Mouse (Mus musculus) hindbrain, embryonic 10.5 days (tissue): ENCODE measurements around the gene Zfp764. TPM values are rescaled to one million over a fixed set of nuclear protein-coding genes. Genes with fewer than 3 reads are reported as not detected.
"Not testable (repeated sequence)": the region's sequence is repeated elsewhere in the genome, so short reads cannot be mapped to it uniquely, and the experiment has no call there.

Source experiments
- DNase-seq: peaks from one replicate; pipeline ENCODE4 v3.0.0-alpha.2; 2017; ENCODE audit warnings: low spot score
- H3K27ac ChIP-seq: fragments of 300-500 bp; sonication (generic); 2 replicates; pipeline ENCODE4 v1.5.1; 2016; ENCODE audit warnings: mild to moderate bottlenecking, moderate library complexity
- H3K27me3 ChIP-seq: fragments of 300-500 bp; sonication (generic); 2 replicates; pipeline ENCODE4 v1.6.1; 2016; ENCODE audit warnings: mild to moderate bottlenecking; ENCODE audit not compliant: poor library complexity, insufficient read depth, severe bottlenecking
- H3K36me3 ChIP-seq: fragments of 300-500 bp; sonication (generic); 2 replicates; pipeline ENCODE4 v1.6.1; 2016; ENCODE audit warnings: mild to moderate bottlenecking, moderate library complexity
- H3K4me1 ChIP-seq: fragments of 300-500 bp; sonication (generic); replicated peaks from 2 replicates; pipeline ENCODE4 v1.6.1; 2016; ENCODE audit warnings: mild to moderate bottlenecking
- H3K4me3 ChIP-seq: fragments of 300-500 bp; sonication (generic); 2 replicates; pipeline ENCODE4 v1.5.1; 2016; ENCODE audit warnings: mild to moderate bottlenecking, moderate library complexity
- H3K9me3 ChIP-seq: fragments of 300-500 bp; sonication (generic); 2 replicates; pipeline ENCODE4 v1.6.1; 2016; ENCODE audit warnings: mild to moderate bottlenecking, moderate library complexity
- WGBS: fragments of 180-500 bp; shearing (Covaris S2); methylation state at CpG from one replicate; pipeline ENCODE4 v1.1.7; 2016; 5-methylcytosine and 5-hydroxymethylcytosine counted together
- polyA plus RNA-seq: library from polyadenylated mRNA; unstranded; fragments of >200 nt; fragmentation: Nextera tagmentation; extraction: Ambion mirVana; gene quantifications from 2 replicates; pipeline ENCODE4 v1.2.1, GENCODE M21; 2016

Zfp764 gene
- polyA plus RNA-seq, 1 experiment from 2014 or later, result 6.6 TPM

- no peaks in the 10 kb centered on the region for H3K9me3 ChIP-seq
- H3K4me3 ChIP-seq, result peak within 1 kb of the TSS; percentile 92
- H3K27me3 ChIP-seq, result peaks cover 20% of the 10 kb centered on the region
- peak; percentile 94 for DNase-seq
- under 1% methylated on average over 48 of the region's 48 CpGs for WGBS
- peaks cover 18% of the 10 kb centered on the region for H3K4me1 ChIP-seq
- peaks cover 28% of the 10 kb centered on the region for H3K36me3 ChIP-seq
- H3K27ac ChIP-seq, result peak within 1 kb of the TSS; percentile 95
These were observed 15.0 kb upstream of the Zfp764 start, which contains the start of gene Zfp688 for GRCm38 (mm10) chr7:127421388-127422191. TSS of gene Zfp688 (minus strand) at chr7:127422068.

GRCm38 (mm10) chr7:127411418-127411817 lies 4.8 kb upstream of the Zfp764 start:
- DNase-seq, result no peak
- H3K36me3 ChIP-seq, result peaks cover 10% of the 10 kb centered on the region; the same call in 1 of the 2 replicates
- H3K27ac ChIP-seq, result no peak overlapping the region
- H3K9me3 ChIP-seq, result no peaks in the 10 kb centered on the region
- H3K4me1 ChIP-seq, result peaks cover 4% of the 10 kb centered on the region
- H3K27me3 ChIP-seq, result no peaks in the 10 kb centered on the region
- no peak overlapping the region for H3K4me3 ChIP-seq
- 79% methylated on average over 2 of the region's 2 CpGs for WGBS

- not testable (repeated sequence) for DNase-seq, H3K27me3 ChIP-seq, H3K27ac ChIP-seq, H3K9me3 ChIP-seq, H3K4me3 ChIP-seq
- peaks cover 13% of the 10 kb centered on the region for H3K36me3 ChIP-seq
- 95% methylated on average over 6 of the region's 6 CpGs for WGBS
- peaks cover 13% of the 10 kb centered on the region for H3K4me1 ChIP-seq
These were observed 2.5 kb downstream of the Zfp764 start for GRCm38 (mm10) chr7:127404101-127404500.

GRCm38 (mm10) chr7:127402980-127403379 lies 3.6 kb downstream of the Zfp764 start:
- no peaks in the 10 kb centered on the region for H3K9me3 ChIP-seq
- DNase-seq, result no peak
- H3K27ac ChIP-seq, result no peak overlapping the region
- no peaks in the 10 kb centered on the region for H3K27me3 ChIP-seq
- 55% methylated on average over 2 of the region's 2 CpGs for WGBS
- no peak overlapping the region for H3K4me3 ChIP-seq
- H3K36me3 ChIP-seq, result peaks cover 13% of the 10 kb centered on the region
- H3K4me1 ChIP-seq, result peaks cover 13% of the 10 kb centered on the region

GRCm38 (mm10) chr7:127400355-127400754 lies 6.3 kb downstream of the Zfp764 start:
- DNase-seq, result no peak
- Histone ChIP-seq H3K4me1 (no peaks in the 10 kb centered on the region), H3K4me3 (no peak overlapping the region), H3K36me3 (peaks cover 13% of the 10 kb centered on the region), H3K27ac (no peak overlapping the region), H3K27me3 (no peaks in the 10 kb centered on the region), H3K9me3 (no peaks in the 10 kb centered on the region)
- WGBS, result 69% methylated on average over 3 of the region's 3 CpGs

DNA sequence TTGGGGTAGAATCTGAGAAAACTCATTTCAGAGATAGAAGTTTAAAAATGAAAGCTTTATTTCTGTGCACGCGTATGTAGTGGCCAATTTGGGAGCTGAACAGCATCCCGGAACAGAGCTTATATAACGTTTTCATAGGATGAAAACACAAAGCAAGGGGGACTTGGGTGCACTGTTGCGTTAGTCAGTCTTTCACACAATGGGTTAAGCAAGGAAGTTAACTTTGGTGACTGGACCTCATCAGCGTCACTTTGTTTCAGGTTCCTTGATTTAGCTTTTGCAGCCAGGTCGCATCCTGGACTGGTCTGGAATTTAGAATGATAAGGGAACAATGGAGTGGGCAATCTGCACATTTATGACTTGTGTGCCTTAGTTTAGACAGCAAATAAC lies 12.7 kb downstream of the Zfp764 start:
- WGBS, result 33% methylated on average over 7 of the region's 7 CpGs

DNA sequence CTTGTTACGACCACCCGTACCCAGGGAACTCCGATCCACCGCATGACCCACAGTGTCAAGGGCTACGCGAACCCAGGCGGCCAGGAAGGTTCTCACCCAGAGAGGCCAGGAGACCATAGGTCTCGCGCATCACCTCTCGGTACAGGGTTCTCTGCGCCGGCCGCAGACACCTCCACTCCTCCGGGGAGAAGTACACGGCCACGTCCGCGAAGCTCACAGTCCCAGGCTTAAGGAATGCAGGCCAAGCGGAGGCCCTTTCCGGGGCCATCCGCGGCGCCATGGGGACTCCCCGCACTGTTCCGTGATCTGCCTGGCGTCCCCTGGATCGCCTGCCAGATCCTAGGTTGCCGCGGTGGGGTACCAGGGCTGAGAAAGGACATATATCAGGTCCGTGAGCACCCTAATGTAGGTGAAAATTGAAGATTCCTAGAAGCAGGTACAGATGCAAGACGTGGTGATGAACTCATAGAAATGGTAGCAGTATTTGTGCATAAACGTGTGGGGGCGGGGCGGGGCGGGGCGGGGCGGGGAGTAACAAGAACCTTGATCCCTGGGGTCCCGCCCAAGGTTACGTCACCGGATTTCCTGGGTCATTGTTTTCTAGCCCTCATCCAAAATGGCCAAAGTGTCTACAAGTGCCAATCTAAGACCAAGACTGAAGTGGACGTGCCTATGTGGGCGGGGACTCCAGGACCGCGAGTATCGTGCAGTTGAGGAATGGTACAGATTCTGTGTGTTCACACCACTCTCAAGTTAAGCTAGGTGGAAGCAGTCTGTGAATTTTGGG lies 13.3 kb downstream of the Zfp764 start, which contains the start of gene E430018J23Rik:
E430018J23Rik (minus strand) TSS at position 473 of the 787 bp plus-strand sequence.
- 1% methylated on average over 45 of the region's 45 CpGs for WGBS
- Histone ChIP-seq H3K27me3 (peaks cover 4% of the 10 kb centered on the region; the same call in 1 of the 2 replicates), H3K4me1 (peaks cover 24% of the 10 kb centered on the region), H3K4me3 (peak within 1 kb of the TSS; percentile 80), H3K9me3 (no peaks in the 10 kb centered on the region), H3K36me3 (peaks cover 17% of the 10 kb centered on the region), H3K27ac (peak within 1 kb of the TSS; percentile 93)
- peak; percentile 96 for DNase-seq

More for the DNA sequence above, 12.7 kb downstream of the Zfp764 start:
- H3K9me3 ChIP-seq, result no peaks in the 10 kb centered on the region
- H3K27ac ChIP-seq, result peak overlapping the region; percentile 93
- DNase-seq, result no peak
- H3K4me3 ChIP-seq, result peak overlapping the region; percentile 80
- peaks cover 17% of the 10 kb centered on the region for H3K36me3 ChIP-seq
- peaks cover 4% of the 10 kb centered on the region; the same call in 1 of the 2 replicates for H3K27me3 ChIP-seq
- H3K4me1 ChIP-seq, result peaks cover 24% of the 10 kb centered on the region

- Histone ChIP-seq H3K4me3 (peak overlapping the region; percentile 80), H3K36me3 (peaks cover 17% of the 10 kb centered on the region), H3K27ac (no peak overlapping the region), H3K4me1 (peaks cover 24% of the 10 kb centered on the region), H3K9me3 (no peaks in the 10 kb centered on the region), H3K27me3 (peaks cover 4% of the 10 kb centered on the region; the same call in 1 of the 2 replicates)
- no peak for DNase-seq
- whole genome bisulfite sequencing, result 85% methylated on average over 8 of the region's 8 CpGs
These were observed 14.3 kb downstream of the Zfp764 start for GRCm38 (mm10) chr7:127392251-127392824.

DNA sequence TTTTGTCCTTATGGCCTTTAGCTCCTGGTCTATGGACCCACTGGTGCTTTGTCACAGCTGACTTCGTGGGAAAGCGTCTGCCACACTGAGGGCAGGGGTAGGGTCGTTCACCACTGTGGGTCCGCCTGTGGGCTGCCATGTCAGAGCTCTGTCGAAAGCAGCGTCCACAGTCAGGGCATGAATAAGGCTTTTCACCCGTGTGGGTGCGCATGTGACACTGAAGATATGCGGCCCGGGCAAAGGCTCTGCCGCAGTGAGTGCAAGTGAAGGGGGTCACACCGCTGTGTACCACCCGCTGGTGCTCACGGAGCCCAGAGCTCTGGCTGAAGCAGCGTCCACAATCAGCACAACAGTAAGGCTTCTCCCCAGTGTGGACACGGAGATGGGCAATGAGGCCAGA lies 15.1 kb downstream of the Zfp764 start:
- Histone ChIP-seq H3K4me1 (peaks cover 27% of the 10 kb centered on the region), H3K27me3 (peaks cover 4% of the 10 kb centered on the region; the same call in 1 of the 2 replicates), H3K9me3 (no peaks in the 10 kb centered on the region), H3K4me3 (no peak overlapping the region), H3K27ac (no peak overlapping the region), H3K36me3 (peaks cover 17% of the 10 kb centered on the region)
- no peak for DNase-seq
- 98% methylated on average over 16 of the region's 16 CpGs for WGBS

DNA sequence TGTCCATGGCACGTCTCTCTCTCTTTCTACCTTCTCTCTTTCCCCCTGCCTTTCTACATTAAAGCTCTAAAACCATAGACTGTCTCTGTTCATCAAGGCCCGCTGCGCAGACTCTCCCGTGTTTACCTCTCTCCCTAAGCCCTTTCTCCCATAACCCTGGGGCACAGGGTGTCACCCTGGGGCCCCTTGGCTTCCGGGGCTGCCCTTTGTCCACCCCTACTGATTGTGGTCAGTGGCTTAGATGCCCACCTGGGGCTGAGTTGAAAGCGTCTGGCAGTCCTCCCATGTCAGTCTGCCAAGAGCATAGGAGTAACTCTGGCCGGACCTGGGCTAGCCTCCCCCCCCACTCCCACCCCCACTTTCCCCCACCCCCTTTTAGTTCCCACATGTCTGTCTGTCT lies 16.3 kb downstream of the Zfp764 start:
- no peak overlapping the region for H3K27ac ChIP-seq
- peaks cover 4% of the 10 kb centered on the region; the same call in 1 of the 2 replicates for H3K27me3 ChIP-seq
- H3K36me3 ChIP-seq, result peaks cover 22% of the 10 kb centered on the region
- 82% methylated on average over 7 of the region's 7 CpGs for WGBS
- no peak for DNase-seq
- no peaks in the 10 kb centered on the region for H3K9me3 ChIP-seq
- peaks cover 36% of the 10 kb centered on the region for H3K4me1 ChIP-seq
- no peak overlapping the region for H3K4me3 ChIP-seq

DNA sequence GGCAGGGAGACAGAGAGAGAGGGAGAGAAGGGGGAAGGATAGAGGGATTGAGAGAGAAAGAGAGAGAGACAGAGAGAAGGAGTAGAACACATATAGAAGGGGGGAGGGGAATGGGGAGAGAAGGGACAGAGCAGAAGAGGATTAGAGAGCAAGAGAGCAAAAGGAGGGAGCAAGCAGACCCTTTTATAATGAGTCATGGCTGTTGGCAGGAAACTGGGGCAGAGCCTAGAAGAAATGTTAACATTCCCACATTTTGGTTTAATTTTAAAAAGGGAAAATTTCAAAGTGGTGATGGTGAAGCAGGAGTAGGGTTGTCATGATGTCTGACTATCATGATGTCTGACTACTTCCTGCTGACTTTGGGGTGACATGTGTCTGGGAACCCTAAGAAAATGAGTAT lies 18.4 kb downstream of the Zfp764 start:
- not testable (repeated sequence) for DNase-seq, H3K4me3 ChIP-seq, H3K27me3 ChIP-seq, H3K9me3 ChIP-seq, H3K27ac ChIP-seq
- Histone ChIP-seq H3K4me1 (peaks cover 29% of the 10 kb centered on the region), H3K36me3 (peaks cover 43% of the 10 kb centered on the region)

DNA sequence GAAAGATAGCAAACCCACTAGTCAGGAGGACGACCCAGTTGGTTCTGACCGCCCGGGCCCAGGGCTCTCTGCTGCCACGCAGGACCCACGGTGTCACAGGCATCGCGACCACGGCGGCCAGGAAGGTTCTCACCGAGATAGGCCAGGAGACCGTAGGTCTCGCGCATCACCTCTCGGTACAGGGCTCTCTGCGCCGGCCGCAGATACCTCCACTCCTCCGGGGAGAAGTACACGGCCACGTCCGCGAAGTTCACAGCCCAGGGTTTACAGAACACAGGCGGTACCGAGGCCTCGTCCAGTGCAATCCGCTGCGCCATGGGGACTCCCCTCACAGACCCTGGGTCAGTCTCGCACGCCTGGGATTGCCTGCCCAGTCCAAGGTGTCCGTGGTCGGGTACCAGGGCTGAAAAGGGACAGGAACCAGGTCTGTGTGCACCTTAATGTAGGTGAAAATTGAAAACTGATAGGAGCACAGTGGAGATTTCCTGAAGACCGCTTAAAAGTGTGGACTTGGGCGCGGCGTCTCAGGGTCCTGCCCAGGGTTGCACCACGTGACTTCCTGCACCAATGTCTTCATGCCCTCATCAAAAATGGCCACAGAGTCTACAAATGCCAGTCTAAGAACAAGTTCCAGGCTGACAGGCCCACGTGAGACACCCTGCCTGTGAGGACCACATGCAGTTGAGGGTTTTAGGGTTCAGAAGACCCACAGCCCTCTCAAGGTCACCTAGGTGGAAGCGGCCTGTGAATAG lies 19.8 kb downstream of the Zfp764 start, which contains the start of gene 9130019O22Rik:
9130019O22Rik (minus strand) TSS at position 526 of the 752 bp plus-strand sequence.
- WGBS, result 14% methylated on average over 38 of the region's 38 CpGs
- no peaks in the 10 kb centered on the region for H3K27me3 ChIP-seq
- H3K4me1 ChIP-seq, result peaks cover 16% of the 10 kb centered on the region
- H3K27ac ChIP-seq, result peak within 1 kb of the TSS; percentile 86
- peaks cover 8% of the 10 kb centered on the region for H3K9me3 ChIP-seq
- peak within 1 kb of the TSS; percentile 62 for H3K4me3 ChIP-seq
- DNase-seq, result peak; percentile 80
- H3K36me3 ChIP-seq, result peaks cover 53% of the 10 kb centered on the region
